In the genomic region with DNA sequence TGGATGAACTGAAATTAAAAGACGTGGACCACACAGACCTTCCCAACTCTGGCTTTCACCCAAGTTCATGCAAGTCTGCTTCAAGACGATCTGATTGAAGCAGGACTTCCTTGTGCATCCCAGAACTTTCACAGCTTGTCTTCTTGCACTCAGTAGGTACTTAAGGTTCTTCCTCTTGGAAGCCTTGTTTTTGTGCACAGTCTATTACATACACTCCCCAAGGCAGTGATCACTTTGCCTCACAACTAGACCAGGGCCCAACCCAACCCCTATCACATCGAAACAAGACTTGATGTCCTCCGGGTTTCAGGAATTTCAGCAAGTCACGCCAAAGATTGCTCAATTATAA, we compare ENCODE assay signal across 7 mouse cellular contexts. TPM values are rescaled to one million over a fixed set of nuclear protein-coding genes. Genes with fewer than 3 reads are reported as not detected.
DNase-seq lines count a peak whose midpoint lies in the region; ATAC-seq and TF ChIP-seq lines count a peak whose summit lies in the region.

No protein-coding gene starts in this region.

- no peak for TF ChIP-seq POLR2A in olfactory bulb, adult 2 months (IDR thresholded peaks at IDR 0.05; ENCODE audit: insufficient read depth, low read depth, low read length)

- peaks cover 5% of the 10 kb centered on the region; the same call in 1 of the 2 replicates for H3K4me1 ChIP-seq in lung, embryonic 14.5 days (ENCODE audit: insufficient read depth)
- peaks cover 21% of the 10 kb centered on the region for H3K4me1 ChIP-seq in forebrain, embryonic 10.5 days
- H3K4me1 ChIP-seq in limb, embryonic 12.5 days (replicated peaks): peaks cover 11% of the 10 kb centered on the region
- peaks cover 11% of the 10 kb centered on the region for H3K4me1 ChIP-seq in olfactory bulb, adult 2 months (ENCODE audit: control insufficient read depth, insufficient read depth, low read length)

- H3K27me3 ChIP-seq in lung, embryonic 14.5 days (ENCODE audit: insufficient read depth, low read length): no peaks in the 10 kb centered on the region
- H3K27me3 ChIP-seq in forebrain, embryonic 10.5 days (ENCODE audit: poor library complexity, severe bottlenecking): no peaks in the 10 kb centered on the region
- no peaks in the 10 kb centered on the region for H3K27me3 ChIP-seq in limb, embryonic 12.5 days

- peak overlapping the region; percentile 49 for H3K4me2 ChIP-seq in lung, embryonic 14.5 days
- peak overlapping the region; percentile 54 for H3K4me2 ChIP-seq in limb, embryonic 12.5 days

- no peak overlapping the region; the same call in 1 of the 2 replicates for H3K27ac ChIP-seq in lung, embryonic 14.5 days (ENCODE audit: low read depth)
- peak overlapping the region; percentile 99 for H3K27ac ChIP-seq in forebrain, embryonic 10.5 days
- peak overlapping the region; percentile 71; the same call in 1 of the 2 replicates for H3K27ac ChIP-seq in limb, embryonic 12.5 days
- H3K27ac ChIP-seq in olfactory bulb, adult 2 months (ENCODE audit: insufficient read depth, low read depth, low read length): no peak overlapping the region

- TF ChIP-seq CTCF in lung, embryonic 14.5 days (IDR thresholded peaks at IDR 0.05; ENCODE audit: low read depth): no peak
- TF ChIP-seq CTCF in olfactory bulb, adult 2 months (IDR thresholded peaks at IDR 0.05; ENCODE audit: insufficient read depth, low read depth, low read length): no peak

- 37% methylated on average over 5 of the region's 5 CpGs for WGBS in lung, embryonic 14.5 days
- 43% methylated on average over 5 of the region's 5 CpGs for WGBS in forebrain, embryonic 10.5 days
- WGBS in limb, embryonic 12.5 days: 44% methylated on average over 5 of the region's 5 CpGs
- WGBS in olfactory bulb, adult 2 months: 45% methylated on average over 5 of the region's 5 CpGs

- 0 out of 2 replicates have a peak, but pooled peaks cover 9% of the 10 kb centered on the region for H3K36me3 ChIP-seq in lung, embryonic 14.5 days (ENCODE audit: insufficient read depth)
- H3K36me3 ChIP-seq in forebrain, embryonic 10.5 days (replicated peaks): peaks cover 18% of the 10 kb centered on the region
- H3K36me3 ChIP-seq in limb, embryonic 12.5 days: peaks cover 17% of the 10 kb centered on the region

- H3K9ac ChIP-seq in lung, embryonic 14.5 days: no peak overlapping the region
- no peak overlapping the region for H3K9ac ChIP-seq in limb, embryonic 12.5 days (replicated peaks)

- ATAC-seq in lung, embryonic 14.5 days (ENCODE audit: insufficient read depth): peak; percentile 36
- no peak for ATAC-seq in limb, embryonic 12.5 days (ENCODE audit: insufficient number of reproducible peaks, insufficient read depth, low FRiP score, low TSS enrichment, low read depth)

- no peaks in the 10 kb centered on the region for H3K9me3 ChIP-seq in lung, embryonic 14.5 days (ENCODE audit: low read depth, low read length)
- no peaks in the 10 kb centered on the region for H3K9me3 ChIP-seq in forebrain, embryonic 10.5 days
- H3K9me3 ChIP-seq in limb, embryonic 12.5 days: no peaks in the 10 kb centered on the region

- peak overlapping the region; percentile 94; the same call in 1 of the 2 replicates for H3K4me3 ChIP-seq in lung, embryonic 14.5 days (ENCODE audit: low read depth, low read length)
- H3K4me3 ChIP-seq in forebrain, embryonic 10.5 days: peak overlapping the region; percentile 92
- peak overlapping the region; percentile 84 for H3K4me3 ChIP-seq in limb, embryonic 12.5 days (replicated peaks)
- H3K4me3 ChIP-seq in olfactory bulb, adult 2 months (ENCODE audit: insufficient read depth, low read depth, low read length): peak overlapping the region; percentile 28

- no peak for DNase-seq in lung, embryonic 14.5 days
- DNase-seq in lung, postnatal 36 days: no peak
- no peak for DNase-seq in forebrain, embryonic 10.5 days (ENCODE audit: extremely low spot score, low spot score)
- DNase-seq in left cerebral cortex, adult 8-10 months (ENCODE audit: low spot score in 2 of 2): no peak
- DNase-seq in ovary, postnatal 10 days (ENCODE audit: low spot score): no peak

RNA-seq across cellular contexts. Expression of a gene that starts 6.7 kb away (rescaled TPM):
- 30.2 and 31.3 TPM in 2 replicates for polyA plus RNA-seq in lung, embryonic 14.5 days (2014; fragmentation: Nextera tagmentation; extraction: Ambion mirVana)
- polyA plus RNA-seq in forebrain, embryonic 10.5 days (2016; fragmentation: Nextera tagmentation; extraction: Ambion mirVana): 31.6 and 33.6 TPM in 2 replicates
- polyA plus RNA-seq in limb, embryonic 12.5 days (2016; fragmentation: Nextera tagmentation; extraction: Ambion mirVana): 32.0 and 32.2 TPM in 2 replicates
- polyA plus RNA-seq in olfactory bulb, adult 2 months (2012; ENCODE audit: insufficient read depth, insufficient read length, low replicate concordance, missing spikeins): not detected in 2 replicates
- total RNA-seq in left cerebral cortex, adult 8-10 months (2022): 10 to 100 TPM; 22.9 to 25.9 (median 23.9) TPM

RNA-seq across cellular contexts. Expression of a gene that starts 32.6 kb away (rescaled TPM):
- 5.6 and 5.8 TPM in 2 replicates for polyA plus RNA-seq in lung, embryonic 14.5 days (2014; fragmentation: Nextera tagmentation; extraction: Ambion mirVana)
- polyA plus RNA-seq in forebrain, embryonic 10.5 days (2016; fragmentation: Nextera tagmentation; extraction: Ambion mirVana): 4.6 and 5.8 TPM in 2 replicates
- 5.9 and 7.2 TPM in 2 replicates for polyA plus RNA-seq in limb, embryonic 12.5 days (2016; fragmentation: Nextera tagmentation; extraction: Ambion mirVana)
- polyA plus RNA-seq in olfactory bulb, adult 2 months (2012; ENCODE audit: insufficient read depth, insufficient read length, low replicate concordance, missing spikeins): not detected in 2 replicates
- total RNA-seq in left cerebral cortex, adult 8-10 months (2022): 1 to 10 TPM; 3.3 to 4.3 (median 3.6) TPM

RNA-seq across cellular contexts. Expression of a gene that starts 57.5 kb away (rescaled TPM):
- 0.22 and 0.30 TPM in 2 replicates for polyA plus RNA-seq in lung, embryonic 14.5 days (2014; fragmentation: Nextera tagmentation; extraction: Ambion mirVana)
- 0.21 and 0.82 TPM in 2 replicates for polyA plus RNA-seq in forebrain, embryonic 10.5 days (2016; fragmentation: Nextera tagmentation; extraction: Ambion mirVana)
- not detected in 2 replicates for polyA plus RNA-seq in limb, embryonic 12.5 days (2016; fragmentation: Nextera tagmentation; extraction: Ambion mirVana)
- not detected in 2 replicates for polyA plus RNA-seq in olfactory bulb, adult 2 months (2012; ENCODE audit: insufficient read depth, insufficient read length, low replicate concordance, missing spikeins)
- total RNA-seq in left cerebral cortex, adult 8-10 months (2022): 1 to 10 TPM in 3 of 4 experiments, under 1 TPM in 1; 0.46 to 5.3 (median 2.0) TPM

Comparison
In these comparisons a context has a peak if more than half of its experiments do, and no peak if none do; other contexts are left out.
1. H3K27ac ChIP-seq: peak in forebrain, embryonic 10.5 days (single experiment) and limb, embryonic 12.5 days (single experiment); none in lung, embryonic 14.5 days (single experiment) and olfactory bulb, adult 2 months (single experiment).
2. H3K4me3 ChIP-seq: peak in every context shown above with its lines; median percentile 94 in lung, embryonic 14.5 days; 92 in forebrain, embryonic 10.5 days; 84 in limb, embryonic 12.5 days; 28 in olfactory bulb, adult 2 months.